Mouse (Mus musculus) adrenal gland (tissue): ENCODE data around the gene Cachd1.

ENCODE experiments used
- intact Hi-C: fragments of 180-260 bp; cut with DNase I; formaldehyde crosslinking; loops from one replicate; pipeline ENCODE4 v1.15.1; 2025

The Cachd1 gene

GRCm38 (mm10) chr4:100787201-100787600 is 10.7 kb downstream of the Cachd1 start:
- intact Hi-C loops, result no loop called here

DNA sequence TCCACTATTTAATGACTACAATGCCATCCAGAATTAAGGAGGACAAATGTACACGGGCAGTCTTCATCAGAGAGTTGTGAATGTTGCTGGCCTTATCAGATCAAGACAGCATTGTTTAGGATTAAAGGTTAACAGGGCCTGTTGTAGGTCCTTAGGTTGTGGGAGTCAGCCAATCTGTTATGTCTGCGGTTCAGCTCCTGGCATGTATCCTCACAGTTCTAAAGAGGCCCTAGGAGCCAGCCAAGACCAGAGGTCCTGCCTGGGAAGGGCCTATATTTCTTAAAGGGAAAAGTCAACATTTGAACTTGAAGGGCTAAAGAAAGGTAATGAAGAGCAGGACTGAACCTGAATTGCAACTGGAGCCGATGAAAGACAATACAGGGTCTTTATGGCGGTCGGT is 13.7 kb downstream of the Cachd1 start:
- intact Hi-C loops, result no loop called here

DNA sequence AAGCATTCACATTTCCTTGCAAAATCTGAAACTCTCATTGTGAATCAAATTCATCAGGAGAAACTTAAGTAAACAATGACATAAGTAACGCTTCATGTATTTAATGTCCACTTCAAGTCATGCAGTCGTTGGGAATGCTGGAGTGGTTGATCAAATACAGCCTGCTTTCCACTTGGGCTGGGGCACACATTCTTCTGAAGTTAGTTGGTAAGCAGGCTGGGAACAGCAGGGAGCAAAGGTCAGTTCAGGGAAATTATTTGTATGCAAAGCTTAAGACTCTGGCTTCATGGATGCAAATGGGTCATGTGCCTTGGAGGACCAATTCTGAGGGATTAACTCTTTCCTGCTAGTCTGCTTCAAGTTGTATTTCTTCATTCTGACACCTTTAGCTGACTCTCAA is 16.7 kb downstream of the Cachd1 start:
- intact Hi-C loops, result no loop called here

DNA sequence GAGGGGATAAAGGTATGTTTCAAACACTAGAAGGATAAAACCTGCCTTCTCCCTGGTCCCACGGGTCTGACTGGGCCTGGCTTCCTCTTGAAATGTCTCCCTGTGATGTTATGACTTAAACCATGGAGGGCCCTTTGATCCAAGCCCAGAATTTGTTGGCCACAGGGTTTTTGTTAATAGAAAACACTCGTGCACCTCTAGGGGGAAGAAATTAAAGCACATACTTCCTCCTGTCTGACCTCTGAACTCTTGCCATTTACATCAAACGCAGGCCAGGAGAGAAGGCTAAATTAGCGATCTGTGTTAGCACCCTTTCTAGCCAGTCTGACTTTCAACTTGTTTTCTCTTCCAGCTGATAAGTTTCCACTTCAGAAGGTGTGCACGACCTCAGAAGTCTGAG is 19.0 kb downstream of the Cachd1 start:
- intact Hi-C loops, result no loop called here

DNA sequence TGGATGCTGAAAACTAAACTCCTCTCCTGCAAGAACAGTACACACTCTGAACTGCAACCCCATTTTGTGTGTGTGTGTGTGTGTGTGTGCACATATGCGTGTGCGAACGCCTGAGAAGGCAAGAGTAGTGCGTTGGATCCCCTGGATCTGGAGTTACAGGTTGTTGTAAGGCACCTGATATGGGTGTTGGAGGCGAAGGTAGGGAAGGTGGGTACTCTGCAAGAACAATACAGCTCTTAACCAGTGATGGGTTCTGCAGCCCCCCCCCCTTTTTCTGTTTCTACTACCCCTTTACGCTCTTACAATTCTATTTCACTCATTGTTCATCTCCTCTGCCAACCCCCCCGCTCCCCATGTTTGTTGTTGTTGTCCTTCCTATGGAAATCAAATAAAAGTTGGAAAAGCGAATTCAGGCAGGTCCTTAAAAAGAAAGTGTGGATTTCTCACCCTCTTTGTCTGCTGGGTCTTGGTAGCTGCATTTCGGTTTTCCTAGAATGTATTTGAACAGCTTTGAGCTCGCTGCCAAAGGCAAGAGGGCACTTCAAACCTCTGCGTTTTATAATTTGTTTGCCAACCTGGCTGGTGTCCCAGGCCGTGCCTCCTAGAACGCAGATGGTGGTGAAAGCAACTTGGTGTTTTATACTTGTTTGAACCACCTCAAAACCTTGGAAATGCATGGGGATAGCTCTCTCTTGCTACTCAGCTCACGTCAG is 24.4 kb downstream of the Cachd1 start:
- intact Hi-C loops, result no loop called here

DNA sequence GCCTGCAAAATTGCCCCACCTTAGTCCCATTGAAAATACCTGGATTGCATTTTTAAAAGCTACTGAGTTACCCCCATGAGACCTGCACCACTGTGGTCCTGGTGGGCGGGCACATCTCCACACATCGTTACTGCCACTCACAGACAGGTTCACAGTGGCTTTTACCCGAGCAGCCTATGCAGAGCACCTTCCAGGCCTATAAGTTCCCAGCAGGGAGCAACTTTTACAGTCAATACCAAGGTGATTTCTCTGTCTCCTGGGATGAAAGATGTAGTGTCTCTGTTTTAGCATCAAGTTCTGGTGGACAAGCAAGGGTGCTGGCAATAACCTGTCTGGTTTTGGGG is 24.9 kb downstream of the Cachd1 start:
- intact Hi-C loops, result no loop called here

GRCm38 (mm10) chr4:100811057-100811695 is 34.7 kb downstream of the Cachd1 start:
- intact Hi-C loops, result no loop called here

GRCm38 (mm10) chr4:100811802-100812510 is 35.5 kb downstream of the Cachd1 start:
- intact Hi-C loops, result no loop called here

GRCm38 (mm10) chr4:100813767-100814461 is 37.4 kb downstream of the Cachd1 start:
- intact Hi-C loops, result no loop called here

DNA sequence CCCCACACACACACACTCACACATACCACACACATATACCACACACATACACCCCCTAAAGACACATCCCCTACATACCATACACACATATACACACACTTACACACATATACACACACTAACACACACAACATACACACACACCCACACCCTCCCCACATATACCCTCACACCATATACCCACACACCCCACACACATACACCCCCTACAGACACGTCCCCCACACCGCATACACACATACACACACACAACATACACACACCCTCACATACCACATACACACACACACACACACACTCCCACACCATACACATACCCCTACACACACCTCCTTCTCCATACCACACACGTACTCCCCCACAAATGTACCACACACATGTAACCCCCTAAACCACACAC is 42.8 kb downstream of the Cachd1 start:
- intact Hi-C loops, result no loop called here

GRCm38 (mm10) chr4:100822526-100822925 is 46.1 kb downstream of the Cachd1 start:
- intact Hi-C loops, result no loop called here

GRCm38 (mm10) chr4:100827374-100827773 is 50.9 kb downstream of the Cachd1 start:
- intact Hi-C loops, result no loop called here

DNA sequence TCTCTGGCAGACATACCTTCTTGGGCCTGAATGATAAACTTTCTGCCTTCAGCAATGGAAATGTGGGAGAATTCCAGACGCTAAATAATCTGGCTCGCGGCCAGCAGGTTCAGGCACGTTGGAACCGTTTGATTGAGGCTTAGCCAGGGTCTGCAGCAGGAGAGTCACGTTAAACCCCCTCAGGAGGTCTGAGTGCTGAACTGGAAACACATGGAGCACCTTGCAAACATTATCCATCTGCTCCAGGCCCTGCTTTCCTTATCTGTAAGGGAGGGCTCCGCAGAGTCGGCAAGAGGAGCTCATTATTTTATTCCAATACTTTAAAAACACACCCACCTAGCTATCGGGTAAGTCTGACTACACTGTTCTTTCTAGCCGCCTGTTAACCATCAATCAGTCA is 52.3 kb downstream of the Cachd1 start:
- intact Hi-C loops, result no loop called here

DNA sequence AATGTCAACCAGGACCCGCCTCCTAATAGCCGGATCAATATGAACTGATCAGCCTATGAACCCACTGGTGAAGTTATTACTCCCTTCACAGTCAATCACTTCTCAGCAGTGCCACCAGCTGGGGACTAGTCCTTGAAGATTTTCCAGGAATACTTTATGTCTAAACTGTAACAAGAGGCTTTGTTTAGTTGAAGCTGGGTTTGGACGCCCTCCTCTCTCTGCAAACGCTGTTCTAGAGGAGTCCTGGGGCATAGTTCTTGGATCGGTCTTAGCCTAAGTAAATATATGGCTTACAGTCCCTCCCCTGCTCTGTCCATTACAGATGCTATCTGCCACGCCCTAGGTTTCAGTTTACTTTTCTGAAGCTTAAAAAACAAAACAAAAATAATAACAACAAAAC is 60.7 kb downstream of the Cachd1 start:
- intact Hi-C loops, result no loop called here

DNA sequence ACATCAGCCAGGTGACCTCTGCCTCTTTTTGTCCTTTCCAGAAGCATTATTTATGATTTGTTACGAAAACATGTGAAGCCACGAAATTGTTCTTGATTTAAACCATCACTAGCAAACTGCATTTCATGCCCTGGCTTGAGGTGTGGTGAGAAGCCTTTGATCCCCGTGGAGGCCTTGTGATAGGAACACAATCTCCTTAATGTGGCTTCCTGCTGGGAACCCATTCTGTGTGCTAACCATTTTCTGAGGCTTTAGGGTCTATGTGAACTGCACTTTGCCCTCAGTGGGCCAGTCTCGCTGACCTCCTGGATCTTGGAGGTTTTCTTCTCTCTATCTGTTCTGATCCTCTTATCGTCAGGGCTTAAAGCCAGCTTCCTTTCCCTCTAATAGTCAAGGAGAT is 66.2 kb downstream of the Cachd1 start:
- intact Hi-C loops, result no loop called here

- intact Hi-C loops, result no loop called here
Observed at GRCm38 (mm10) chr4:100843119-100843518, 66.6 kb downstream of the Cachd1 start.

GRCm38 (mm10) chr4:100850846-100851495 is 74.5 kb downstream of the Cachd1 start:
- intact Hi-C loops, result no loop called here

- intact Hi-C loops, result no loop called here
Observed at GRCm38 (mm10) chr4:100852448-100852847, 76.0 kb downstream of the Cachd1 start.

DNA sequence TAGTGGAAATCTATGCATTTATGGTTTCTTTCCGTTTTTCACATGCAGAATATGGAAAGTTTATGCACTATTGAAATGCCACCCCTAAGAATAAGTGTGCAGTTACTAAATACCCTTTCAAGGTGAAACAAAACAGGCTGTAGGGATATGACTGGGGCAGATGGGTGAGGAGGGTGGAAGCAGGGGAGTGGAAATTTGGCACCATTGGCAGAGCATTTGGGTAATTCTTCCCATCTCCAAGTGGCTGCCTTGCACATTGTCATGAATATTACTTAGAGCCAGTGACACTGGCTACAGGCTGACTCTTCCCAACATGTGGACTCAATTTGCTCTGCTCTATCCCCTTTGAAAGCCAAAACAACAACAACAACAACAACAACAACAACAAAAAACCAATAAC is 77.0 kb downstream of the Cachd1 start:
- intact Hi-C loops, result no loop called here

DNA sequence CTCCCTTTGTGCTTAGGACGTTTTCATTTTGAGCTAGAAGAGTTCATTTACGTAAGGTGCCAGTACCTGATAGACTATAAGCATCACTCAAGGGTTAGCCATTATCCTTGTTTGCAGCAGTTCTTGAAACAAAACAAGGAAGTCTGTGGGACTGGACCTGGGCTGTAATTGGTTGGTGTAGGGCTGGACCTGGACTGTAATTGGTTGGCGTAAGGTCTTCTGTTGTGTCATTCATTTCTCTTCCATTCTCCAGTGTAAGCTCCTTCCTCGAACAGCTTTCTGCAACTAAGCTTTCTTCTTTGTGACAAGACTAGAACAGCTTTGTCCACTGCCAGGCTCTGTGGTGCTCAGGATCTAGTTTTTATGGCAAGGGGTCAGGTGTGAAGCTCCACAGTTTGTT is 78.9 kb downstream of the Cachd1 start:
- intact Hi-C loops, result no loop called here

DNA sequence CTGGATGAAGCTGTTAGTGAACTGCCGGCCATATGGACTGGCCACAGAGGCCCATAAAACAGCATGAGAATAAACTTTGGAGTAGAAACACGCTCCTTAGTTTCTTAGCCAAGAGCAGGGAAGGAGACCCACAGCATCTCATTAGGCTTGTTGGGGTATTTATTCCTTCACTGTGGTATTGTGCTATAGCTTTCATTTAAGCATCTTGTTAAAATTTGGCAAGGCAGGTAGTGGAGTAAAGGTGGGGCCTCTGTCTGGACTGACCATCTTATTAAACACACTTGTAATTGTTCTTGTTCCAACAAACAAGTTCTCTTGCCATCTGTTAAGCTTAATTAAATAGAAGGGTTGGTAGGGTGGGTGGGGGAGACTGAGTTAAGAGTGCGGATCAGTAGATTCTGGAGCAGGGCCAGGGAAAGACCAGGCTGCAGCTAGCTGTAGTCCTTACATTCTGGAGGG is 81.0 kb downstream of the Cachd1 start:
- intact Hi-C loops, result no loop called here
